Mouse (Mus musculus) liver, adult 2 months (tissue): ENCODE data around the gene Atp13a3. TPM values are rescaled to one million over a fixed set of nuclear protein-coding genes. Genes with fewer than 3 reads are reported as not detected.
"Not testable (repeated sequence)": the region's sequence is repeated elsewhere in the genome, so short reads cannot be mapped to it uniquely, and the experiment has no call there.

Experiments
- DNase-seq: peaks from one replicate; pipeline ENCODE4 v3.0.0-alpha.2; 2011; ENCODE audit warnings: low read depth, low spot score; ENCODE audit errors: extremely low read depth
- H3K27ac ChIP-seq: fragments of 200-500 bp; replicated peaks from 2 replicates; pipeline ENCODE4 v1.5.1; 2012; ENCODE audit warnings: low read depth, mild to moderate bottlenecking, control low read depth, inconsistent platforms, low read length; ENCODE audit not compliant: insufficient read depth
- H3K27me3 ChIP-seq: fragments of 200-500 bp; 2 replicates; pipeline ENCODE4 v1.6.1; 2012; ENCODE audit warnings: mild to moderate bottlenecking, moderate library complexity, low read length, inconsistent platforms; ENCODE audit not compliant: control insufficient read depth, insufficient read depth
- H3K36me3 ChIP-seq: fragments of 200-500 bp; 2 replicates; pipeline ENCODE4 v1.6.1; 2012; ENCODE audit warnings: low read length, inconsistent platforms; ENCODE audit not compliant: control insufficient read depth, insufficient read depth
- H3K4me1 ChIP-seq: fragments of 200-500 bp; 2 replicates; pipeline ENCODE4 v1.6.1; 2011; ENCODE audit warnings: low read length; ENCODE audit not compliant: control insufficient read depth, insufficient read depth
- H3K4me3 ChIP-seq: fragments of 200-500 bp; 2 replicates; pipeline ENCODE4 v1.5.1; 2011; ENCODE audit warnings: low read depth, mild to moderate bottlenecking, control low read depth, low read length, moderate library complexity; ENCODE audit not compliant: insufficient read depth
- H3K79me2 ChIP-seq: fragments of 200-500 bp; 2 replicates; pipeline ENCODE4 v1.6.1; 2012; ENCODE audit warnings: inconsistent platforms, mild to moderate bottlenecking, low read length, moderate library complexity; ENCODE audit not compliant: control insufficient read depth, insufficient read depth
- H3K9ac ChIP-seq: fragments of 200-500 bp; 2 replicates; pipeline ENCODE4 v1.6.1; 2012; ENCODE audit warnings: low read depth, mild to moderate bottlenecking, control low read depth, inconsistent platforms, low read length
- CTCF ChIP-seq: fragments of 200-500 bp; IDR thresholded peaks from 2 replicates; pipeline ENCODE4 v1.5.1; 2011; ENCODE audit warnings: low read depth, low read length, control low read depth
- POLR2A ChIP-seq: fragments of 200-500 bp; IDR thresholded peaks from 2 replicates; pipeline ENCODE4 v1.6.1; 2011; ENCODE audit warnings: low read length, control low read depth; ENCODE audit not compliant: insufficient read depth; ENCODE audit errors: extremely low read depth
- WGBS: fragments of 180-500 bp; shearing (Covaris S2); methylation state at CpG from one replicate; pipeline ENCODE4 v1.1.7; 2018; 5-methylcytosine and 5-hydroxymethylcytosine counted together
- polyA plus RNA-seq: library from polyadenylated mRNA; depleted of rRNA; stranded (reverse); fragments of >200 nt; gene quantifications from 2 replicates; pipeline ENCODE4 v1.2.3, GENCODE M21; 2012
- total RNA-seq: library from RNA; depleted of rRNA; stranded (reverse); fragments of >200 nt; gene quantifications from 2 replicates; pipeline ENCODE4 v1.2.3, GENCODE M21; 2014

Gene Atp13a3
- total and polyA plus RNA-seq, 2 experiments = 46.3 to 80.9 TPM

GRCm38 (mm10) chr16:30367395-30367794, 38.4 kb downstream of the Atp13a3 start:
- 84% methylated on average over 2 of the region's 2 CpGs for WGBS
- no peak for DNase-seq
- Histone ChIP-seq H3K4me3 (no peak overlapping the region), H3K27ac (no peak overlapping the region), H3K4me1 (peaks cover 13% of the 10 kb centered on the region; the same call in 1 of the 2 replicates), H3K36me3 (peaks cover 15% of the 10 kb centered on the region), H3K9ac (no peak overlapping the region), H3K79me2 (peaks cover 8% of the 10 kb centered on the region; the same call in 1 of the 2 replicates), H3K27me3 (no peaks in the 10 kb centered on the region)
- TF ChIP-seq POLR2A (no peak), CTCF (no peak)

- 93% methylated on average over 6 of the region's 6 CpGs for WGBS
- peaks cover 22% of the 10 kb centered on the region for H3K36me3 ChIP-seq
- no peak overlapping the region for H3K9ac ChIP-seq
- H3K27me3 ChIP-seq = no peaks in the 10 kb centered on the region
- no peak for DNase-seq
- H3K79me2 ChIP-seq = peaks cover 8% of the 10 kb centered on the region; the same call in 1 of the 2 replicates
- no peak overlapping the region for H3K27ac ChIP-seq
- no peak overlapping the region for H3K4me3 ChIP-seq
- TF ChIP-seq POLR2A (no peak), CTCF (no peak)
- H3K4me1 ChIP-seq = peaks cover 13% of the 10 kb centered on the region; the same call in 1 of the 2 replicates
These were observed 41.2 kb downstream of the Atp13a3 start for GRCm38 (mm10) chr16:30364604-30365003.

GRCm38 (mm10) chr16:30362528-30362927, 43.2 kb downstream of the Atp13a3 start:
- H3K9ac ChIP-seq = no peak overlapping the region
- TF ChIP-seq CTCF (no peak), POLR2A (no peak)
- peaks cover 33% of the 10 kb centered on the region for H3K36me3 ChIP-seq
- no peak overlapping the region for H3K4me3 ChIP-seq
- H3K4me1 ChIP-seq = peaks cover 9% of the 10 kb centered on the region; the same call in 1 of the 2 replicates
- no peak overlapping the region for H3K27ac ChIP-seq
- peaks cover 8% of the 10 kb centered on the region; the same call in 1 of the 2 replicates for H3K79me2 ChIP-seq
- H3K27me3 ChIP-seq = no peaks in the 10 kb centered on the region
- WGBS = 86% methylated on average over 3 of the region's 3 CpGs
- no peak for DNase-seq

GRCm38 (mm10) chr16:30353489-30353888, 52.3 kb downstream of the Atp13a3 start:
- H3K4me3 ChIP-seq, H3K27ac ChIP-seq, H3K9ac ChIP-seq, H3K27me3 ChIP-seq, H3K4me1 ChIP-seq, DNase-seq, H3K79me2 ChIP-seq: not testable (repeated sequence)
- 97% methylated on average over 11 of the region's 11 CpGs for WGBS
- peaks cover 50% of the 10 kb centered on the region for H3K36me3 ChIP-seq

- H3K27ac ChIP-seq = no peak overlapping the region
- H3K4me1 ChIP-seq = peaks cover 11% of the 10 kb centered on the region
- H3K27me3 ChIP-seq = no peaks in the 10 kb centered on the region
- H3K4me3 ChIP-seq = no peak overlapping the region
- peak; percentile 45 for DNase-seq
- H3K36me3 ChIP-seq = peaks cover 29% of the 10 kb centered on the region
- no peak overlapping the region for H3K9ac ChIP-seq
- TF ChIP-seq CTCF (peak; percentile 50), POLR2A (no peak)
- H3K79me2 ChIP-seq = no peaks in the 10 kb centered on the region
These were observed 91.5 kb downstream of the Atp13a3 start for GRCm38 (mm10) chr16:30314236-30314635.

- H3K27ac ChIP-seq = no peak within 1 kb of the TSS
- peaks cover 17% of the 10 kb centered on the region for H3K4me1 ChIP-seq
- peaks cover 9% of the 10 kb centered on the region for H3K36me3 ChIP-seq
- H3K27me3 ChIP-seq = no peaks in the 10 kb centered on the region
- no peak within 1 kb of the TSS for H3K4me3 ChIP-seq
- no peaks in the 10 kb centered on the region for H3K79me2 ChIP-seq
- H3K9ac ChIP-seq = no peak within 1 kb of the TSS
- no peak for DNase-seq
- TF ChIP-seq CTCF = no peak
- no peak for TF ChIP-seq POLR2A
These were observed 95.1 kb downstream of the Atp13a3 start, which contains the start of gene Gp5 for GRCm38 (mm10) chr16:30310647-30311046. TSS of gene Gp5 (minus strand) at chr16:30310779.
